Mouse (Mus musculus): ENCODE measurements around the gene Frmd4a.
A peak's percentile ranks its signal among the peaks of the same experiment; 100 is the strongest.

Gene Frmd4a

DNA sequence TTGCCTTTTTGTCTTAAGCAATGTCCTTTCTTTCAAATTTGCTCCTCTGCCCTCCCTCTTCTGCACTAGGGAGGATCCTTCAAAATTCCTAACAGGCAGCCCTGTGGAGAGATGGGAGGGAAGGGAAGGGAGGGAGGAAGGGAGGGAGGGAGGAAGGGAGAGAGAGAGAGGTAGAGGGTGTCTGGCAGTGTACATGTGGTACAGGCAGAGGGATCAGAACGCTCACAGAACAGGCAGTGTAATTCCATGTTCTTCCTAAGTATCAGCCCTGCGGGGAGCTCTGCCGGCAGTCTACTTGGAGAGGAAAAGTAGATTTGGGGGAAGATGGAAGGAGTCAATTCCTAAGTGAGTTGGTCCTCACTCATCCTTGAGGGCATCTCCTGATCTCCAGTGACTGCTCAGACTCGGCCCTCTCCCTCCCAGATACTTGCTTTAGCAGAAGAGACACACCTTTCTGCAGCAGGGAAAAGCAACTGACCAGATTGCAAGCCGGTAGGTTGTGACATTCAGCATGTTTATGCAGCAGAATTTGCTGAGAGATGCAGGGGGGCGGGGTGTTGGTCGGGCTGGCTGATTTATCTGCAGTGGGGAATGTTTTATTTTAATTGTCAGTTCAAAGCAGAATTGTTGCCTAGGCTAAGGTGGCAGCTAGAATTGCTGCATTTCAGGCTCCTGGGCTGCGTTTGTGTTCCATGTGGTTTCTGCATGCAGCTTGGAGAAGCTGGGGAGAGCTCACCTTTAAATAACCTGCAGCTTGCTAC is at the start of gene Frmd4a:
TSS of gene Frmd4a (plus strand) at position 190 of the 761 bp plus-strand sequence.
- no peak for DNase-seq (ENCODE audit: low read depth, low spot score)

- no peak for DNase-seq (ENCODE audit: low read depth, low spot score)
Measured at GRCm38 (mm10) chr2:3988876-3989275, 28.6 kb upstream of the Frmd4a start.

GRCm38 (mm10) chr2:3990431-3990830 is 27.1 kb upstream of the Frmd4a start:
- no peak for DNase-seq (ENCODE audit: low read depth, low spot score)

- peak; percentile 43 for DNase-seq (ENCODE audit: low read depth, low spot score)
Measured at GRCm38 (mm10) chr2:4018431-4018876, 937 bp downstream of the Frmd4a start.

DNA sequence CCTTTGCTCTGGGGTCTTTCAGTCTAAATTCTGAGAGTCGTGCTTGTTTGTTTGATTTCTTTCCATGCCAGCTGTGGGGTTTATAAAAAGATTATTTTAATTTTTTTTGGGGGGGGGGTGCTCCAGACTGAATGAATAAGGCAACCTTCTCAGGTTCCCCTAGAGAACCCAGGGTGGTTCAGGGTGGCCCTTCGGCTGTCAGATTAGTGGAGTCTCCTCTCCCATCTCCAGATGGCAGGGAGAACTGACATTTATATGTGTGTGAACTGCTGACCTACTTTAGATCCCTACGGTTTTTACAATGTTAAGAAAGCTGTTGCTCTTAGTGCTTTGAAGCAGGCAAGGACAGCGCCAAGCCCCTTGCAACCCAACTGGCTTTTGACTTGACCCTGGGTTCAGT is 1.4 kb downstream of the Frmd4a start:
- DNase-seq (ENCODE audit: low read depth, low spot score) = no peak

GRCm38 (mm10) chr2:4024927-4025326 is 7.4 kb downstream of the Frmd4a start:
- no peak for DNase-seq (ENCODE audit: low read depth, low spot score)

- DNase-seq (ENCODE audit: low read depth, low spot score) = no peak
Measured at GRCm38 (mm10) chr2:4029031-4029747, 11.7 kb downstream of the Frmd4a start.

DNA sequence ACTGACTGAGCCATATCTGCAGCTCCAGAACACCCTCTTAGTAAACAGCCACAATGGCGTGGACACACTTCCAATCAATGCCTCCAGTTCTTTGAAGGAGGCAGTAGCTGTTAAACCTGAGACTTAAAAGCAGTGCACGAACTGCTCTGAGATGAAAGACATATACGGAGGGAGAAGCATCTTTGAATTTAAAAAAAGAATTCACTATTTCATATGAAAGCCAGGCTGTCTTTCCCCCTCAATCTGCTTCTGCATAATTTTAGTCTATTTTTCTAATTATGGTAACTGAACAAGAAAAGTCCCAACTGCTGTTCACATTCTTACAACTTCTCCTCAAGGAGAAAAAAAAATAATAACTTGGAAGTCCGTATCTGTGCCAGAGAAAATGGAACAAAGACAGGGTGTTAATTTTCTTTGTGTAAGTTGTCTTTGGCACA is 18.7 kb downstream of the Frmd4a start:
- peak; percentile 78 for DNase-seq (ENCODE audit: low read depth, low spot score)

DNA sequence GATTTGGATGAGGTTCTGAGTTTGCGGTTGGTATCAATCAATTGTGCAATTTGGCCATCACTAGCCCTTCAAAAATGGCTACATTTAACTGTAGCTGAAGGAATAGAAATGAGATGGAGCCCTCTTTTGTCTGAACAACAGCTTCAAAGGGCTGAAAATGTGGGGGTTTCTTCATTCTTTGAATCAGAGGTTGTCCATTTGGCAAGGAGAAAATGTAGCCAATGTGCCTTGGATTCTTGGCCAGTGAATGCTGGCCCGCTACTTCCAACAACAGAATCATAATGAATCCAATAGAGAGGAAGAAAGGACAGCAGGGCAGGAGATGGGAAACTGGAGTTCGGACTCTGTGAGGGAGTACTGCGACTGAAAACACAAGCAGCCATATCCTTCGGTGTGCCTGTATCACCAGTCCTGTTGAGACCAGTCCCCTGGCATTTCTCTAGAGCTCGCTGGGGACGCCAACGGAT is 19.2 kb downstream of the Frmd4a start:
- DNase-seq (ENCODE audit: low read depth, low spot score) = no peak

- DNase-seq (ENCODE audit: low read depth, low spot score) = no peak
Measured at GRCm38 (mm10) chr2:4042009-4042408, 24.5 kb downstream of the Frmd4a start.

GRCm38 (mm10) chr2:4055481-4055880 is 38.0 kb downstream of the Frmd4a start:
- no peak for DNase-seq (ENCODE audit: low read depth, low spot score)

- DNase-seq (ENCODE audit: low read depth, low spot score) = no peak
Measured at GRCm38 (mm10) chr2:4060675-4061074, 43.2 kb downstream of the Frmd4a start.

GRCm38 (mm10) chr2:4071831-4072230 is 54.3 kb downstream of the Frmd4a start:
- DNase-seq (ENCODE audit: low read depth, low spot score) = no peak

DNA sequence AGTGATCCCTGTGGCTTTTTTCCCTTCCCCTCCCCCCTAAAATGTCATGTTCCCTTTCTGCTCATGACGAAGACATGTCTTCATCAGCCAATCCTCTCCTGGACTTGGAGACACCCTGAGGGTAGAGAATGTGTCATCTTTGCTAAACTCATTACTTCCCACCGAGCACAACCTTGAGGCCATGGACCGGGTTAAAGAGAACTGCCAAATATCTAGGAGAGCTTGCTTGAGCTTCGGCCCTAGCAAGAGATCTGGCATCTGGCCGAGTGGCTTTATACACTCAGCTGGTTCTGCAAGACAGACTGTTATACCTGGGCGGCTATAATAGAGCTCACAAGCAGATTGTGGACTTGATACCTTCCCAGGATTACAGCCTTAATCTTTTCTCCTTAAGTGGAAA is 66.4 kb downstream of the Frmd4a start:
- DNase-seq (ENCODE audit: low read depth, low spot score) = no peak

DNA sequence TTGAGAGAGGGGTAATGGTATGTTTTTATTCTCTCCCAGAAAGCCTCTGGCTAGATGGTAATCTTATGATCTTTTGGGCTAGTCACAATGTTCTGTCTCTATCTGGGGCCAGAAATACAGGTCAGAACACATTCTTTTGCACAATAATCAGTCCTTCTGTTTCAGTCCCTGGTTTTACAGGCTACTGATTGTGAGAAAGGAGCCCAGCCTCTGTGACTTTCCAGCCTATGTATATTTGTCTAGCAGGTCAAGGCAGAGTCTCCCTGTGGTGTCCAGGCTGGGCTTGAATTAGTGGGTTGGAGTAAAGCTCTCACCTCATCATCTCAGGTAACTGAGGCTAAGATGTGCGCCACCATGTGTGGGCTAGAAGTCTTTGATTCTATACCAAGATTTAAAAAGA is 80.1 kb downstream of the Frmd4a start:
- DNase-seq (ENCODE audit: low read depth, low spot score) = no peak

GRCm38 (mm10) chr2:4098948-4099776 is 81.6 kb downstream of the Frmd4a start:
- peak; percentile 49 for DNase-seq (ENCODE audit: low read depth, low spot score)

GRCm38 (mm10) chr2:4099777-4100104 is 82.2 kb downstream of the Frmd4a start:
- DNase-seq (ENCODE audit: low read depth, low spot score) = no peak

- DNase-seq (ENCODE audit: low read depth, low spot score) = no peak
Measured at GRCm38 (mm10) chr2:4101370-4101769, 83.9 kb downstream of the Frmd4a start.

DNA sequence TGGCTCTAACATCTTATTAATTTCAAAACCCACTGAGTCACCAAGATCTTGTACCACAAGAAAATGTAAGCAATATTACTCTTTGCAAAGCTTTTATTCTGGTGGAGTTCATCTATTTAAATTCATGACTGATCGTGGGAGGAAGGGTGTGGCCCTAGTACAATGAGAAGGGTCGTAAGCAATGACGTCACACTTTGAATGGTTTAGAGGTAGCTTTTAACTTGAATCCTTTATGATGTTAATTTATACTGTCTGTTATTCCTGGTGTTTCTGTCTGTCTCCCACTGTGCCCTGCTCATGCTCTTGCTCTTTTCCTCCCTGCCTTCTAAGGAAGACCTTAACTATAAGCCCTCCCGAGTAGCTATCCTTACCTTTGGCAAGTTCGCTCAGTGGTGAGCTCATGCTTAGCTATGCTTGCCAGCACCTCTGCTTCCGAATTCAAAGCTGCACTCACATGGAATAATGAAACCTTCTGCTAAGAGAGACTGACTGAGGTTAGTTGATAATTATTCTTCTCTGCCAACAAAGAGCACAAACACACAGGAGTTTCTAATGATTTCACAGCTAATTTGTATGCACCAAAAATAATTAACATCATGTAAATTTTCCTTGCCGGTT is 95.9 kb downstream of the Frmd4a start:
- no peak for DNase-seq (ENCODE audit: low read depth, low spot score)

DNA sequence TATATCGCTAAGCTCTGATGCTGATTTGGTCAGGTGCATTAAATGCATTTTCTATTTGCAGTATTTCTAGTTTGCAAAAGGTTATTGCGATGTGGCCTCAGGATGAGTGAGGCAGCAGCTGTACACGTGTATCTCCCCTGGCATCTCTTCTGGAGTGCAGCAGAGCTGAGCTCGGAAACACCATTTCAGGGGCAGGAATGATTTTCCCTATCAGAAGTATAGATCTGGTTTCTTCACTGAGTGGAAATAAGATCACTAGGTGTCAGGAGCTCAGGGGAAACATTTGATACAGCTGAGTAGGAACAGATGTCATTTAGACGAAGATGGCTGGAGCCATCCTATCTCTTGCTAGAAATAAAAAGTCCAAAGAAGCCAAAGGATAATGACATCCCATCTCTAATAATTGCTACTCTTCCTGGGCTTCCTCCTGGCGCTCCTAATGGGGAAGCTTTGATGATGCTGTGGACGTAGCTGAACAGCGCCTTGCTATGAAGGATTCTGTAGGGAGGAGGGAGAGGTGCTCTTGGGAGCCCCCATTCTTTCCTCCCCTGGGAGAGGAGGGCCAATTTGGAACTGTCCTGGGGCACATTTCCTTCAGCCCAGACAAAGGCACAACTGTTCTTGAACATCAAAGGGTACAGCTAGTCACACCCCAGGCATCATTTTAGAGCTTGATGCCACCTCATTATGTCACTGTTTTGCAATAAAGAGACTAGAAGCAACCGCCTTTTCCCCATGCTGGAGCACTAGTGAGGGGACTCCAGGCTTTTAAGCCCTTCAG is 102.4 kb downstream of the Frmd4a start:
- no peak for DNase-seq (ENCODE audit: low read depth, low spot score)

GRCm38 (mm10) chr2:4131216-4131615 is 113.7 kb downstream of the Frmd4a start:
- DNase-seq (ENCODE audit: low read depth, low spot score) = no peak

All from brain, embryonic 18.5 days (tissue).